In the genomic region with DNA sequence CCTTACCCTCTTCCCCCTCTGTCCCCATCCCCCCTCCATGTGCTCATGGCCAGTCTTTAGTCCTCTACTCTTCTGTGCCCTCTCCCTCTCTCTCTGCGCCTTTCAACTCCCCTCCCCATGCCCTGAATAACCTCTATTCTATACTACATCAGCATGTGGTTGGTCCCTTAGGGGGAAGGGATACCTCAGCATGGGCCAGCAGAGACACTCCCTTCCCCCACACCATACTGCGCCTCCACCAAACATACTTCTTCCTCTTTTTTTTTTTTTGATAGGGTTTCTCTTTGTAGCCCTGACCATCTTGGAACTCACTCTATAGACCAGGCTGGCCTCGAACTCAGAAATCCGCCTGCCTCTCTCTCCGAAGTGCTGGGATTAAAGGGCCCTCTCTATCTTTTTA, we compare ENCODE assay signal across 15 mouse cellular contexts. TPM values are rescaled to one million over a fixed set of nuclear protein-coding genes. Genes with fewer than 3 reads are reported as not detected.
DNase-seq lines count a peak whose midpoint lies in the region; ATAC-seq lines count a peak whose summit lies in the region.
"Had no signal": no experiment of that assay in that cellular context is flagged by ENCODE, and none has a peak within 500 bp of the region (broad histone marks: within the 10 kb centered on the region; RNA-seq: fewer than 3 reads in every experiment).

No protein-coding gene starts in this region.

- H3K9me3 ChIP-seq in forebrain, embryonic 10.5 days = no peaks in the 10 kb centered on the region
- no peaks in the 10 kb centered on the region; the same call in 1 of the 2 replicates for H3K9me3 ChIP-seq in forebrain, embryonic 13.5 days (replicated peaks)
- H3K9me3 ChIP-seq in midbrain, embryonic 10.5 days (replicated peaks) = no peaks in the 10 kb centered on the region
- no peaks in the 10 kb centered on the region for H3K9me3 ChIP-seq in midbrain, embryonic 13.5 days
- H3K9me3 ChIP-seq: heart, embryonic 15.5 days had no signal

- H3K9ac ChIP-seq in forebrain, embryonic 13.5 days = no peak overlapping the region
- H3K9ac ChIP-seq in midbrain, embryonic 13.5 days (replicated peaks) = no peak overlapping the region
- H3K9ac ChIP-seq: forebrain, postnatal 0 days; heart, embryonic 15.5 days; liver, embryonic 14.5 days had no signal

- no peak overlapping the region for H3K4me3 ChIP-seq in forebrain, embryonic 10.5 days
- H3K4me3 ChIP-seq in forebrain, embryonic 13.5 days = no peak overlapping the region
- H3K4me3 ChIP-seq in midbrain, embryonic 10.5 days = no peak overlapping the region
- H3K4me3 ChIP-seq in midbrain, embryonic 13.5 days (replicated peaks) = no peak overlapping the region
- H3K4me3 ChIP-seq: heart, embryonic 15.5 days had no signal

- 59% methylated on average over 5 of the region's 5 CpGs for WGBS in forebrain, embryonic 10.5 days
- 55% methylated on average over 5 of the region's 5 CpGs for WGBS in forebrain, embryonic 13.5 days
- 58% methylated on average over 5 of the region's 5 CpGs for WGBS in midbrain, embryonic 10.5 days
- WGBS in midbrain, embryonic 13.5 days = 63% methylated on average over 5 of the region's 5 CpGs

- no peaks in the 10 kb centered on the region for H3K27me3 ChIP-seq in forebrain, embryonic 10.5 days (ENCODE audit: poor library complexity, severe bottlenecking)
- H3K27me3 ChIP-seq in forebrain, embryonic 13.5 days = no peaks in the 10 kb centered on the region
- no peaks in the 10 kb centered on the region for H3K27me3 ChIP-seq in midbrain, embryonic 10.5 days (ENCODE audit: low read depth, poor library complexity, severe bottlenecking)
- no peaks in the 10 kb centered on the region for H3K27me3 ChIP-seq in midbrain, embryonic 13.5 days
- H3K27me3 ChIP-seq in splenic B cell, adult 2 months (ENCODE audit: control insufficient read depth, insufficient read depth, low read length, poor library complexity, severe bottlenecking) = no peaks in the 10 kb centered on the region
- H3K27me3 ChIP-seq: heart, embryonic 15.5 days had no signal

- no peak overlapping the region for H3K4me2 ChIP-seq in forebrain, embryonic 13.5 days
- no peak overlapping the region for H3K4me2 ChIP-seq in midbrain, embryonic 13.5 days (replicated peaks)
- H3K4me2 ChIP-seq: heart, embryonic 15.5 days had no signal

- H3K27ac ChIP-seq in forebrain, embryonic 10.5 days = 0 out of 2 replicates have a peak overlapping the region, but pooled peaks have one; percentile 35
- no peak overlapping the region for H3K27ac ChIP-seq in forebrain, embryonic 13.5 days
- H3K27ac ChIP-seq in midbrain, embryonic 10.5 days (replicated peaks) = peak overlapping the region; percentile 34; the same call in 1 of the 2 replicates
- no peak overlapping the region for H3K27ac ChIP-seq in midbrain, embryonic 13.5 days
- H3K27ac ChIP-seq: liver, embryonic 14.5 days had no signal

- H3K4me1 ChIP-seq in forebrain, embryonic 10.5 days = peaks cover 68% of the 10 kb centered on the region
- peaks cover 68% of the 10 kb centered on the region for H3K4me1 ChIP-seq in forebrain, embryonic 13.5 days
- peaks cover 52% of the 10 kb centered on the region for H3K4me1 ChIP-seq in midbrain, embryonic 10.5 days
- H3K4me1 ChIP-seq in midbrain, embryonic 13.5 days (replicated peaks) = peaks cover 67% of the 10 kb centered on the region

- peaks cover 9% of the 10 kb centered on the region; the same call in 1 of the 2 replicates for H3K36me3 ChIP-seq in forebrain, embryonic 10.5 days (replicated peaks)
- H3K36me3 ChIP-seq in forebrain, embryonic 13.5 days (ENCODE audit: poor library complexity, severe bottlenecking) = 0 out of 2 replicates have a peak, but pooled peaks cover 4% of the 10 kb centered on the region
- peaks cover 7% of the 10 kb centered on the region for H3K36me3 ChIP-seq in midbrain, embryonic 10.5 days
- H3K36me3 ChIP-seq in midbrain, embryonic 13.5 days = no peaks in the 10 kb centered on the region
- H3K36me3 ChIP-seq in splenic B cell, adult 2 months (ENCODE audit: control insufficient read depth, insufficient read depth, low read length, poor library complexity, severe bottlenecking) = no peaks in the 10 kb centered on the region

- DNase-seq in forebrain, embryonic 10.5 days (ENCODE audit: extremely low spot score, low spot score) = no peak
- DNase-seq in midbrain, embryonic 10.5 days (ENCODE audit: low spot score) = no peak
- peak; percentile 55 for DNase-seq in splenic B cell, adult 2 months (ENCODE audit: low read depth, low spot score)
- no peak for DNase-seq in gastrocnemius, postnatal 10 days
- DNase-seq in testis, postnatal 10 days (ENCODE audit: low spot score) = no peak
- DNase-seq: adrenal gland, postnatal 36 days; forebrain, postnatal 0 days; gastrocnemius, postnatal 36 days; lung, postnatal 36 days; right cerebral cortex, adult 18-20 months had no signal

- no peak for ATAC-seq in forebrain, embryonic 13.5 days
- no peak for ATAC-seq in midbrain, embryonic 13.5 days
- ATAC-seq in hematopoietic stem cell, adult 5-6 weeks (replicated peaks in 1 of 2; ENCODE audit: insufficient read depth in 1 of 2, low FRiP score in 2 of 2, low TSS enrichment in 1 of 2, low read depth in 1 of 2, poor library complexity in 2 of 2, severe bottlenecking in 2 of 2) = peak; percentile 22 to 40; a peak in 1 of 4 replicates

RNA-seq across cellular contexts. Expression of a gene that starts 15.8 kb away (rescaled TPM):
- polyA plus RNA-seq in forebrain, embryonic 10.5 days (2016; fragmentation: Nextera tagmentation; extraction: Ambion mirVana) = 6.1 and 7.6 TPM in 2 replicates
- polyA plus RNA-seq in forebrain, embryonic 13.5 days (2015; fragmentation: Nextera tagmentation; extraction: Ambion mirVana) = 11.0 and 12.6 TPM in 2 replicates
- 7.7 and 8.0 TPM in 2 replicates for polyA plus RNA-seq in midbrain, embryonic 10.5 days (2016; fragmentation: Nextera tagmentation; extraction: Ambion mirVana)
- polyA plus RNA-seq in midbrain, embryonic 13.5 days (2015; fragmentation: Nextera tagmentation; extraction: Ambion mirVana) = 12.0 and 12.1 TPM in 2 replicates
- total RNA-seq in hematopoietic stem cell, adult 5-6 weeks (2017) = 21.1 and 21.7 TPM in 2 replicates
- total RNA-seq in gastrocnemius, postnatal 10 days (2021) = 10 to 100 TPM; 38.2 to 42.4 TPM

Comparison
In these comparisons a context has a peak if more than half of its experiments do, and no peak if none do; other contexts are left out.
1. H3K27ac ChIP-seq: peak in forebrain, embryonic 10.5 days (single experiment) and midbrain, embryonic 10.5 days (single experiment); none in forebrain, embryonic 13.5 days (single experiment) and midbrain, embryonic 13.5 days (single experiment).
2. ATAC-seq: peak in hematopoietic stem cell, adult 5-6 weeks (2 of 2); none in forebrain, embryonic 13.5 days (single experiment) and midbrain, embryonic 13.5 days (single experiment).